Mouse (Mus musculus) liver, embryonic 16.5 days (tissue): ENCODE measurements at regions not wholly inside any gene's neighbourhood (a gene's known extent, or its start where the extent isn't known, plus 50 kb on each side); places are given as distances from the start of the nearest gene placed in this dataset.
A peak's percentile ranks its signal among the peaks of the same experiment; 100 is the strongest.
"Not testable (repeated sequence)": the region's sequence is repeated elsewhere in the genome, so short reads cannot be mapped to it uniquely, and the experiment has no call there.

Experiments used
- ATAC-seq: fragments of 200-750 bp; cut with Nextera tagmentation; 2 replicates; pipeline ENCODE4 v1.8.0; 2017; ENCODE audit warnings: low read depth, mild to moderate bottlenecking, moderate number of reproducible peaks, moderate library complexity
- H3K27ac ChIP-seq: fragments of 300-500 bp; sonication (generic); 2 replicates; pipeline ENCODE4 v1.5.1; 2014; ENCODE audit warnings: mild to moderate bottlenecking, low read length
- H3K27me3 ChIP-seq: fragments of 300-500 bp; sonication (generic); 2 replicates; pipeline ENCODE4 v1.6.1; 2014; ENCODE audit warnings: low read depth, low read length, mixed read lengths; ENCODE audit not compliant: control insufficient read depth, insufficient read depth
- H3K36me3 ChIP-seq: fragments of 300-500 bp; sonication (generic); 2 replicates; pipeline ENCODE4 v1.6.1; 2014; ENCODE audit warnings: mild to moderate bottlenecking; ENCODE audit not compliant: control insufficient read depth, insufficient read depth
- H3K4me1 ChIP-seq: fragments of 300-500 bp; sonication (generic); 2 replicates; pipeline ENCODE4 v1.6.1; 2014; ENCODE audit warnings: low read depth, low read length, mixed read lengths; ENCODE audit not compliant: control insufficient read depth
- H3K4me2 ChIP-seq: fragments of 300-500 bp; sonication (generic); 2 replicates; pipeline ENCODE4 v1.6.1; 2014; ENCODE audit warnings: low read depth, low read length, mixed read lengths
- H3K4me3 ChIP-seq: fragments of 300-500 bp; sonication (generic); 2 replicates; pipeline ENCODE4 v1.5.1; 2014; ENCODE audit warnings: low read depth, mild to moderate bottlenecking, low read length
- H3K9ac ChIP-seq: fragments of 300-500 bp; sonication (generic); 2 replicates; pipeline ENCODE4 v1.6.1; 2014; ENCODE audit warnings: low read depth, low read length
- H3K9me3 ChIP-seq: fragments of 300-500 bp; sonication (generic); replicated peaks from 2 replicates; pipeline ENCODE4 v1.6.1; 2016; ENCODE audit warnings: low read length; ENCODE audit not compliant: control insufficient read depth
- WGBS: fragments of 180-500 bp; shearing (Covaris S2); extraction: QIAGEN DNeasy Blood & Tissue Kit; methylation state at CpG from one replicate; pipeline ENCODE4 v1.1.7; 2014; ENCODE audit not compliant: insufficient replicate concordance; 5-methylcytosine and 5-hydroxymethylcytosine counted together

- H3K4me1 ChIP-seq: peaks cover 28% of the 10 kb centered on the region
- WGBS: 24% methylated on average over 2 of the region's 2 CpGs
- H3K36me3 ChIP-seq: no peaks in the 10 kb centered on the region
- peak overlapping the region; percentile 84 for H3K9ac ChIP-seq
- H3K4me2 ChIP-seq: peak overlapping the region; percentile 59
- peak overlapping the region; percentile 99 for H3K27ac ChIP-seq
- H3K4me3 ChIP-seq: peak overlapping the region; percentile 68
- no peaks in the 10 kb centered on the region for H3K27me3 ChIP-seq
- H3K9me3 ChIP-seq: no peaks in the 10 kb centered on the region
- ATAC-seq: peak; percentile 93
Measured at GRCm38 (mm10) chr12:32122915-32123314, 61.8 kb upstream of the Prkar2b start.

- not testable (repeated sequence) for H3K9me3 ChIP-seq, H3K27me3 ChIP-seq, H3K36me3 ChIP-seq, ATAC-seq
- peak overlapping the region; percentile 68 for H3K4me3 ChIP-seq
- 67% methylated on average over 1 of the region's 1 CpGs for WGBS
- peak overlapping the region; percentile 59; the same call in 1 of the 2 replicates for H3K4me2 ChIP-seq
- peak overlapping the region; percentile 84 for H3K9ac ChIP-seq
- peak overlapping the region; percentile 99 for H3K27ac ChIP-seq
- H3K4me1 ChIP-seq: peaks cover 19% of the 10 kb centered on the region
Measured at GRCm38 (mm10) chr12:32122007-32122406, 60.9 kb upstream of the Prkar2b start.

GRCm38 (mm10) chr12:32112691-32113090 is 51.6 kb upstream of the Prkar2b start:
- 62% methylated on average over 5 of the region's 5 CpGs for WGBS
- no peak for ATAC-seq
- peaks cover 27% of the 10 kb centered on the region for H3K36me3 ChIP-seq

DNA sequence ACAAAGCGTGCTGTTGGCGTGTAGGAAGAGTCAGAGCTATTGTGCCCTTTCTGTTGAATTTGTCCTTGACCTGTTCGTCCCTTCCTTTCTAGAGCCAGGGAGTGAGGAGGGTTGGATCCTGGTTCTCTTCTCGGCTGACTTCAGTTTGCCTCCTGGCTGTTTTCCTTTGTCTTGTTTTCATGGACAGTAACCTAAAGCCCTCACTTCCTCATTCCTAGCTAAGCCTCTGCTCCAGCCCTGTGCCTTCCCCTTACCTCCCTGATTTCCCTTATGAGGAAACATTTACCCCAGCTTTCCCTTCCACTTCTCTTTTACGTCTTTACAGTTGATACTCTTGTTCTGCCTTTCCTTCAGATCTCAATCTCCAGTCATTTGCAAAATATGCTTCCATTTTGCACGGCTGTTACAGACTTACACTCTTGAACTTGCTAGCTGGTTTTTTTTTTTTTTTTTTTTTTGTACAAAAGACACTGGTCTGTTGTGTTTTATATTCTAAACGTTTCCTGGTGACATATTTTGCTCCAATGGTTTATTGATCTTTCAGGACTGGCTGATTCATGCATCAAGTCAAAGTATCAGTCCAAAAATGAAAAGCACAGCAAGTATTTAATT is 50.5 kb upstream of the Prkar2b start:
- Histone ChIP-seq H3K27ac (peak overlapping the region; percentile 85), H3K9ac (peak overlapping the region; percentile 69), H3K9me3 (no peaks in the 10 kb centered on the region), H3K4me1 (peaks cover 86% of the 10 kb centered on the region), H3K4me3 (peak overlapping the region; percentile 56), H3K27me3 (no peaks in the 10 kb centered on the region), H3K36me3 (peaks cover 29% of the 10 kb centered on the region), H3K4me2 (peak overlapping the region; percentile 63)
- no peak for ATAC-seq
- WGBS: 12% methylated on average over 7 of the region's 7 CpGs

More at GRCm38 (mm10) chr12:32112691-32113090, 51.6 kb upstream of the Prkar2b start:
- Histone ChIP-seq H3K4me3 (no peak overlapping the region), H3K27ac (peak overlapping the region; percentile 8; the same call in 1 of the 2 replicates), H3K27me3 (no peaks in the 10 kb centered on the region), H3K9me3 (no peaks in the 10 kb centered on the region), H3K4me2 (peak overlapping the region; percentile 63), H3K9ac (no peak overlapping the region), H3K4me1 (peaks cover 81% of the 10 kb centered on the region)

DNA sequence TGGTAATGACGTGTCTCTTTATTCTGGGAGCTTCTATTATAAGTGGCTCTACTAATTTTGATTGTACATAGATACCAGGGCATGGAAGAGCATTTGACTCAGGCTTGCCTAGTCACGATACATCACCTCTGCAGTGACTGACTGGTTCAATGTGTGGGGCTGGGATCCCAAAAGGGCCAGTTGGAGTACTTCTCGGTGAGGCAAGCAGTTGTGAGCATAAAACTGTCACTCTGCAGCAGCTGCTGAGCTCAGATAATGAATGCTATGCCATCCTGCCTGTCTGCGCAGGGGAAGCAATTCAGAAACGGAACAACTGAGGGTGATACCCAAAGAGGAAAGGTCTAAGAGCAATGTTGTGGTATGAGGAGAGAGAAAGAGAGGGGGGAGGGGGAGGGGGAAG is 49.8 kb upstream of the Prkar2b start:
- peak; percentile 94 for ATAC-seq
- 21% methylated on average over 5 of the region's 5 CpGs for WGBS
- Histone ChIP-seq H3K36me3 (peaks cover 25% of the 10 kb centered on the region), H3K4me1 (peaks cover 88% of the 10 kb centered on the region), H3K27ac (peak overlapping the region; percentile 85), H3K9ac (peak overlapping the region; percentile 13), H3K4me3 (peak overlapping the region; percentile 56), H3K9me3 (no peaks in the 10 kb centered on the region), H3K4me2 (peak overlapping the region; percentile 63), H3K27me3 (no peaks in the 10 kb centered on the region)
